Mouse (Mus musculus): ENCODE results near the gene Tmem189.
"Not testable (repeated sequence)": the region's sequence is repeated elsewhere in the genome, so short reads cannot be mapped to it uniquely, and the experiment has no call there.

Tmem189 gene

DNA sequence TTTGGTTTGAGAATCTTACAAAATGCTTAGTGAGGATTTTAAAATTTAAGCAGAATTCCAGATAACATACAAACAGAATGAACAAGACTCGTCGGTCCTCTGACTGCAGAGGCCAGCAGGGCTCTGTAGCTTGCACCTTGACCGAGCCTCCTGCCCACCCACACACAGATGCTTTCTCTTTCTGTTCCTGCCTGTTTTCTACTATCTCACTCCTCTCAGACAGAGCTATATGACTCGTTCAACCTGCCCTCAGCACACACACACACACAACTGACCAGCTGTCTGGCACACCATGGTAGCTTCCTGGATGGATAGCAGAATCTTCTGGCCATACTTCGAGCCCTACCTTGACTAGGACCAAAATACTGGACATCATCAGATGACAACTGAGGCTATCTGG is 66.7 kb downstream of the Tmem189 start:
- in situ Hi-C loops (cut with MboI, MseI): no loop called here

DNA sequence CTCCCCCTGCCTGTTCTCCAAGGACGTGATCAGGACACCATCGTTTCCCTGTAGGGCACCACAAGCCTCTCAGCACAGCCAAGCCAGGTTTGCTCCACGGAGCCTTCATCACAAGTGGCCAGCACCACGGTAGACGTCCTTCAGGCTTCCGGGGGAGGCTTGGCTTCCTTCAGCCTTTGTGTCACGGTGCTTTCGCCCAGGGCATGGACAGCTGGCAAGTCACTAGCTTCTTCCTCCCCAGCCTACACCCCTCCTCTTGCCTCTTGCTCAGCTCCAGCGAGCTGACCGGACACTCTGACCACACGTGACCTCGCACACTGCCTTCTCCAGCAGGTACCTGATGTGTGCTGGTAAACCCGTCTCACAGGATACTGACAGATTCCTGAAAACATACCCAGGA is 67.3 kb downstream of the Tmem189 start:
- in situ Hi-C loops (cut with MboI, MseI): no loop called here

DNA sequence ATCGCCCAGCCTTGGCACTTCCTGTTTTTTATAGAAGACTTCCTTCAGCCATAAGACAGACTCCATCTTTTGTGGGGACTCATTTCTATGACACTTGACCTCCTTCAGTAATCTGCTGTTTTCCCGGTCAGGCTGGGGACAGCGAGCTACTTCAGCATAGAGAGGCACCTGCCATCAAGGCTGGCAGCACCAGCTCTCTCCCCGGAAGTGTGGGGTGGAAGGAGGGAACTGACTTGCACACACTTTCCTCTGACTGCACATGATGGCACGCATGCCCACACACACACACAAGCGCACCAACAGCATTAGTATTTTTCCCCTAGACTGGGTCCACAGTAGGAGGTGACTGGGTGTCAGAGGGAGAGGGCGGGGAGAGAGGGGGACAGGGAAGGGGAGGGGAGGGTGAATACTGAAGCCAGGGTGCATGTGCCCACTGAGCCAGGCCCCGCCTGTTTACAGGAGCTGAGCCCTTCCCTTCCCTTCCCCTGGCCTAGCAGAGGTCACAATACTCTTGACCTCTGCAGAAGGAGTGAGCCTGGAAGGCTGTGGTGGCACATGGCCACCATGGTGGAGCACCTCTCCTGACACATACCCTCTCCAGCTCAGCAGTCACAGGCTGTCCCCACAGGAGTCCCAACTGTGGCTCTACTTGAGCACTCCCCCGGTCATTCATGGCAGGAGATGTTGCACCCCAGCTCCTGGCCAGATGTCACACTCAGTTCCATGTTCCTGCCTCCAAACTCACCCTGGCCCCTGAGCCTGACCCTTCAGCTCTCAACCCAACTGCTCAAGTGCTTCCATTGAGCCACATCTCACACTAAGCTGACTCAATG is 68.2 kb downstream of the Tmem189 start:
- in situ Hi-C loops (cut with MboI, MseI): no loop called here

DNA sequence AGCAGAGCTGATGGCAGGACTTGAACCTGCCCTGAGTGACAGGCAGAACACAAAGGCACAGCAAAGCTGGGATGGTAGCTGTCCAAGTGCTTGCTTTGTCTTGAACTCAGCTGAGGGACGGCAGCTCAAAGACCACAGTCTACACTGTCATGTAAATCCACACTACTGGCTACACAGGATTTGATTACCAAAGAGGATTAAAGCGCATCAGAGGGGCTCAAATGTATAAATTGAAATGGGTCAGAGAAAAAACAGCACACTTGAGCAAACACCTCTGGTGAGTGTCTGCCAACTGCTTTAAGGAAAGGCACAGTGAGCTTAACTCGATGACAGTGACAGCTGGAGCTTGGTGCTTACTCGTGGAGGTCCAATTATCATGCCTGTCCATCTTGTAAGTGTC is 72.2 kb downstream of the Tmem189 start:
- in situ Hi-C loops (cut with MboI, MseI): no loop called here

DNA sequence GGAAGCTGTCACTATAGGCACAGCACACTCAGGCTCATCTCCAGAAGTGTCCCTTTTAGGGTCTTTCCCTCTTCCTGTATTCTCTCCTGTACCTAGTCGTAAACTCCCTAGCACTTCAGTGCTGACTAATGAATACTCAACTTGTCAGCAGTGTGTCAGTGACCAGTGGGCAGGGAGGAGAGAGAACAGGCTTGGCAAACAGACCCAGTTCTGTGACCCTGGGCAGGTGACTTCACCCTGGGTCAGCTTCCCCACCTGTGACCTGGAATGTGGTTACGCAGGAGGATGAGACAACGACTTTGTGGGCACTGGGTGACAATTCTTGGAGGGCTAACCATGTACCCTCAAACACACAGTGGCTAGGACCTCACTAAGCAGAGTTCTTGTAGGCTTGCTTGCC is 72.6 kb downstream of the Tmem189 start:
- in situ Hi-C loops (cut with MboI, MseI): no loop called here

GRCm38 (mm10) chr2:167613335-167613734 is 76.3 kb downstream of the Tmem189 start:
- in situ Hi-C loops (cut with MboI, MseI): not testable (repeated sequence)

DNA sequence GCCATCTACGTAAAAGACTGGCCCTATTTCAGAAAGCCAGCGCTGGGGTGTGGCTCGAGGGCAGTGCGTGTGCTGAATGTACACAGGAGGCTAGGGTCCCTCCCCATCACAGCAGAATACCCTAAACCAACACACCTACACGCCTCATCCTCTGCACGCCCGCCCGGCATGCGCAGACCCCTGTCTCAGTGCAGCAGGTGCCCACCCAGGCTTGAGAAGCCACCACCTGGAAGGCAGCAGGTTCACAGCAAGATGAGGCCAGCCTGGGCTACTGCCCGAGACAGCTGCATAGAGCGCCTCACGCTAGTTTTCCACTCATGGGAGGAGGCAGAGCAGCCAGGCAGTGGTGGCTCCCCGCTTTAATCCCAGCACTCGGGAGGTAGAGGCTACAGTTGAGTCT is 77.5 kb downstream of the Tmem189 start:
- in situ Hi-C loops (cut with MboI, MseI): no loop called here

DNA sequence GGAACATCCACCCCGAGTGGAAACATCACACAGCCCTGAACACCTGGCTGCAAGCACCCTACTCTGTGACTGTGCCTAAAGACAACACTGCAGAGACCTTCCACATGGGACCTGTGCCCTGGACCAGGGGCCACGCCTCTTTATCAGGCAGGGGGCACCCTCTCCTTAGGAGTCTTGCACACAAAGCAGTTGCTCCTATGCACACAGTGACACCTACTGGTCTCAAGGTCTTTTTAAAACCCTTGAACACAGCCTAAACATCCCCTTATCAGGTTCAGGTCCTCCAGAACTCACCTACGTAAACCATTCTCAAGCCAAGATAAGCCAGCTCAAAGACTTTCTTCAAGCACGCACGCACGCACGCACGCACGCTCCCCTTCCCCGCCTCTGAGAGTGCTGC is 78.3 kb downstream of the Tmem189 start:
- in situ Hi-C loops (cut with MboI, MseI): no loop called here

DNA sequence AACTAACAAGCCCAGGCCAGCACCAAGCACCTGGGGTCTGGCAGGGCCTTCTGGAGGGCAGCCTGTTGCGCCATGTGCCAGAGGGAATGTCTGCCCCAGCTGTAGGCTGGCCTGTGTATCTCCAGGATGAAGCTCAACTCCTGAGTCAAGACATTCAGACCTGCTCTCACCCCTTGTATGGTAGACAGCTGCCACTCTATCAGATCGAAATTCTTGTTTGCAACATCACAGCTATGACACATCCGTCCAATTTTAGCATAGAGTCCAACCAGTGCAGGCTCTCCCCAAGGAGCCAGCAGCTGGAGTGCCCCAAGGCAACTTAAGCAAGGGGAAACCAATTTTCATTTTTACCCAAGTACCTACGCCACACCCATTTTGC is 82.9 kb downstream of the Tmem189 start:
- in situ Hi-C loops (cut with MboI, MseI): no loop called here

DNA sequence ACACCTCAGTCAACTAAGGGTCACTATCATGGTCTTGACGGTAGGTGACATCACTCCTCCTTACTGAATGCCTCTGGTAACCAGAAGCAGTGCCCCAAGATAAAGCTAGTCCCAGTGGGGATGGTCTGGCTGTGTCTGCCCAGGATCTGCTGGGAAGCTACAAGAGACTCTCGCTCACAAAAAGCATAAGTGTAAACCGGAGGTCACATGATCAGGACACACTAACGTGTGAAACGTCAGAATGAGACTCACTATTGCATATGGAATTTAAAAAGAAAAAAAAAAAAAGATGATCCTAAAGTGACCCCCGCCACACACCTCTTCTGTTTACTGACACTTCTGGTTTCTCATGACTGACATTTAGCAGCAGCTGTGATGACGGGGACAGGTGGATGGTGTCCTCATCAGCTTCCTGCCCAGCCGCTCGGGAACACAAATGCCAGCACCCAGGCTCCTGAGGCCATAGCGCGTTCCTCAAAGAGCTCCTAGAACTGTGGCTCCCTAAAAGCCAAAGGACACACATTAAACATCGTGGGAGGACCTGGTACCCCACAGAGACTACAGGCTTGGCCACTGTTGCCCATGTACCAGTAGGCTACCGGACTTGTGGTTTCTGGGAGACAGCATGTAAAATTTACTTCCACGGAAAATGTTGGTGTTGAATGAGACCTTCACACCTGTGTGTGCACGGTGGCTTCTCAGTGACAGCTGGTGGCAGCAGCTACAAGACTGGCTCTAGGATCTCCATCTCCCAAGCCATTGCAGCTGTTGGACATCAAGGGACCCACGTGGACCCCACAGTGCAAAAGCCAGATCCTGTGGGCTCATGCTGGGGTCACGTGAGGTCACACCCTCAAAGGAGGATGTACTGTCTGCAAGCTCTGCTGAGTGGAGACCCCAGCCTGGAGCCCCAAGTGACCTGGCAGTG is 83.5 kb downstream of the Tmem189 start:
- in situ Hi-C loops (cut with MboI, MseI): no loop called here

GRCm38 (mm10) chr2:167605178-167605794 is 84.3 kb downstream of the Tmem189 start:
- in situ Hi-C loops (cut with MboI, MseI): no loop called here

- in situ Hi-C loops (cut with MboI, MseI): loop anchor here (5.0 kb wide), 1 partner anchor 71 kb away; no protein-coding TSS in a partner anchor
Measured at GRCm38 (mm10) chr2:167602978-167603377, 86.6 kb downstream of the Tmem189 start.

GRCm38 (mm10) chr2:167602364-167602763 is 87.3 kb downstream of the Tmem189 start:
- in situ Hi-C loops (cut with MboI, MseI): loop anchor here (5.0 kb wide), 1 partner anchor 70 kb away; no protein-coding TSS in a partner anchor

- in situ Hi-C loops (cut with MboI, MseI): loop anchor here (5.0 kb wide), 1 partner anchor 68 kb away; no protein-coding TSS in a partner anchor
Measured at GRCm38 (mm10) chr2:167600481-167600995, 89.1 kb downstream of the Tmem189 start.

GRCm38 (mm10) chr2:167599917-167600316 is 89.7 kb downstream of the Tmem189 start:
- in situ Hi-C loops (cut with MboI, MseI): loop anchor here (5.0 kb wide), 1 partner anchor 68 kb away; no protein-coding TSS in a partner anchor

GRCm38 (mm10) chr2:167599195-167599594 is 90.4 kb downstream of the Tmem189 start:
- in situ Hi-C loops (cut with MboI, MseI): no loop called here

GRCm38 (mm10) chr2:167597492-167598186 is 92.0 kb downstream of the Tmem189 start:
- in situ Hi-C loops (cut with MboI, MseI): no loop called here

GRCm38 (mm10) chr2:167596726-167597491 is 92.7 kb downstream of the Tmem189 start:
- in situ Hi-C loops (cut with MboI, MseI): no loop called here

DNA sequence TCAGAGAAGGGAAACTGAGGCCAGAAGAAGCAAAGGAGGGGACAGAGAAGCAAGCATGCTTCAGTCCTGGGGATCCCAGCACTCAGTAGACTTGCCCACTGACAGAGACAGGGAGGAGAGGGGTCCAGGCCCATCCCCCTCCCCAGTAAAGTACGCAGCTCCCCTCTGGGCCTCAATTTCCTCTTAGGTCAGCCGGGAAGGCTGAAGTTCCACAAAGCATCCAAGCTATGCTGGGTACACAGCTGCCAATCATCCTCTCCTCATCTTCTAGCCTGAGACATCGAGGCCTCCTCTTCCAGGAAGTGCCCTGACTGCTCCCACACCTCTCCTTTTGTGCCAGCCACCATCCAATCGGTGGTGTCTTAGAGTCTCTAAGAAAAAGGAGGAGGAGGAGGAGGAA is 93.4 kb downstream of the Tmem189 start:
- in situ Hi-C loops (cut with MboI, MseI): no loop called here

DNA sequence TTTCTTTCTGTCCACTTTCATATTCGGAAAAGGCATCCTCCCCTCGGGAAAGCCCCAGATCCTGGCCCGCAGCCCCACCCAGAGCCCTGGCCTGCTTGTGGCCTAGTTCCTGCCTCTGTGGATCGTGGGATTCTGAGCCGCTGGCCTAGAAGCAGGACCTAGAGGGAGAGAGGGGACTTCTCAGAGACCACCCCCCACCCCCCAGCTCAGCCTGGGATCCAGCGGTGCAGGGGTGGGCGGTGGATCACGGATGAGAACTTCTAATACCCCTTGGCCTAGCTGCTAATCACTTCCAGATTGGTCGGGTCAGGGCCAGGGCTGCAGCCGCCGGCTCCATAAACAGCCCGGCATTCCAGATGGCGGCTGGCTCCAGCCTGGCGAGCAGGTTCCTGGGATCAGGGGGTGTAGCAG is 93.9 kb downstream of the Tmem189 start:
- in situ Hi-C loops (cut with MboI, MseI): no loop called here

Data from T-helper 2 cell (primary cell).